Mouse (Mus musculus) embryonic facial prominence, embryonic 13.5 days (tissue): ENCODE data around the gene Pmepa1. TPM values are rescaled to one million over a fixed set of nuclear protein-coding genes. Genes with fewer than 3 reads are reported as not detected.

Experiments
- ATAC-seq: fragments of 200-750 bp; cut with Nextera tagmentation; 2 replicates; pipeline ENCODE4 v1.8.0; 2017; ENCODE audit warnings: low read depth; ENCODE audit not compliant: insufficient number of reproducible peaks, insufficient read depth, low FRiP score, low TSS enrichment
- H3K27ac ChIP-seq: fragments of 300-500 bp; sonication (generic); 2 replicates; pipeline ENCODE4 v1.5.1; 2015; ENCODE audit warnings: moderate library complexity, mild to moderate bottlenecking, inconsistent platforms
- H3K27me3 ChIP-seq: fragments of 300-500 bp; sonication (generic); 2 replicates; pipeline ENCODE4 v1.6.1; 2015; ENCODE audit warnings: mild to moderate bottlenecking, inconsistent platforms
- H3K36me3 ChIP-seq: fragments of 300-500 bp; sonication (generic); 2 replicates; pipeline ENCODE4 v1.6.1; 2015; ENCODE audit warnings: mild to moderate bottlenecking, inconsistent platforms
- H3K4me1 ChIP-seq: fragments of 300-500 bp; sonication (generic); 2 replicates; pipeline ENCODE4 v1.6.1; 2015; ENCODE audit warnings: inconsistent platforms
- H3K4me2 ChIP-seq: fragments of 300-500 bp; sonication (generic); 2 replicates; pipeline ENCODE4 v1.6.1; 2015; ENCODE audit warnings: moderate library complexity, mild to moderate bottlenecking, inconsistent platforms
- H3K4me3 ChIP-seq: fragments of 300-500 bp; sonication (generic); 2 replicates; pipeline ENCODE4 v1.5.1; 2015; ENCODE audit warnings: mild to moderate bottlenecking, inconsistent platforms
- H3K9ac ChIP-seq: fragments of 300-500 bp; sonication (generic); 2 replicates; pipeline ENCODE4 v1.6.1; 2015; ENCODE audit warnings: mild to moderate bottlenecking, inconsistent platforms
- H3K9me3 ChIP-seq: fragments of 300-500 bp; sonication (generic); 2 replicates; pipeline ENCODE4 v1.6.1; 2016; ENCODE audit warnings: inconsistent platforms
- WGBS: fragments of 180-500 bp; shearing (Covaris S2); methylation state at CpG from one replicate; pipeline ENCODE4 v1.1.7; 2015; ENCODE audit warnings: mixed read lengths; 5-methylcytosine and 5-hydroxymethylcytosine counted together
- polyA plus RNA-seq: library from polyadenylated mRNA; unstranded; fragments of >200 nt; fragmentation: Nextera tagmentation; extraction: Ambion mirVana; gene quantifications from 2 replicates; pipeline ENCODE4 v1.2.1, GENCODE M21; 2015

The Pmepa1 gene
- polyA plus RNA-seq, 1 experiment from 2014 or later = 6.3 TPM

- Histone ChIP-seq H3K4me3 (no peak overlapping the region), H3K4me2 (peak overlapping the region; percentile 11; the same call in 1 of the 2 replicates), H3K9ac (no peak overlapping the region), H3K27me3 (no peaks in the 10 kb centered on the region), H3K27ac (peak overlapping the region; percentile 39; the same call in 1 of the 2 replicates), H3K4me1 (peaks cover 97% of the 10 kb centered on the region), H3K9me3 (no peaks in the 10 kb centered on the region), H3K36me3 (no peaks in the 10 kb centered on the region)
- no peak for ATAC-seq
- 19% methylated on average over 9 of the region's 9 CpGs for WGBS
Observed at GRCm38 (mm10) chr2:173251675-173252074, 24.7 kb downstream of the Pmepa1 start.

GRCm38 (mm10) chr2:173251133-173251532, 25.2 kb downstream of the Pmepa1 start:
- H3K36me3 ChIP-seq = no peaks in the 10 kb centered on the region
- H3K27me3 ChIP-seq = no peaks in the 10 kb centered on the region
- peaks cover 97% of the 10 kb centered on the region for H3K4me1 ChIP-seq
- peak overlapping the region; percentile 39; the same call in 1 of the 2 replicates for H3K27ac ChIP-seq
- peak overlapping the region; percentile 44; the same call in 1 of the 2 replicates for H3K9ac ChIP-seq
- 59% methylated on average over 7 of the region's 7 CpGs for WGBS
- no peaks in the 10 kb centered on the region for H3K9me3 ChIP-seq
- H3K4me3 ChIP-seq = no peak overlapping the region
- peak overlapping the region; percentile 11; the same call in 1 of the 2 replicates for H3K4me2 ChIP-seq
- no peak for ATAC-seq

- no peak overlapping the region for H3K4me3 ChIP-seq
- no peak overlapping the region for H3K4me2 ChIP-seq
- H3K4me1 ChIP-seq = peaks cover 97% of the 10 kb centered on the region
- H3K27ac ChIP-seq = peak overlapping the region; percentile 3; the same call in 1 of the 2 replicates
- H3K9me3 ChIP-seq = no peaks in the 10 kb centered on the region
- no peaks in the 10 kb centered on the region for H3K27me3 ChIP-seq
- no peak for ATAC-seq
- WGBS = 47% methylated on average over 2 of the region's 2 CpGs
- no peak overlapping the region for H3K9ac ChIP-seq
- no peaks in the 10 kb centered on the region for H3K36me3 ChIP-seq
Observed at GRCm38 (mm10) chr2:173250411-173250810, 25.9 kb downstream of the Pmepa1 start.

DNA sequence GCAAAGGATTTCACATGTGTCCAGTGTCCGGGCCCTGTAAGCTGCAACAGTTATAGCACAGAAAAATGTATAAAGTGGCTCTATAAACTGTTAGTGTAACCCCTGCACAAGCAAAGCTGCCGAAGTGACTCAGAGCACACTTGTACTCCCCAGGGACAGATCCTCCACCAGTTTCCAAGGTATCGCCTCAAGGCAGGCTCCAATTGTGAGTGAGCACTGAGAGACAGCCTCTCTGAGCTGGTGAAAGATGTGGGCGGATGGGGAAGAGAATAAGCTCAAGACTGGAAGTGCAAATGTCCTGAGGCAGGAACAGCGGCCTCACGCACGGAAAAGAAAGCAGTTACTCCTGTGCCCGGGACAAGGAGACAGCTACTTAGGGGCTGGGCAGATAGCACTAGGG, 26.4 kb downstream of the Pmepa1 start:
- no peak overlapping the region for H3K4me2 ChIP-seq
- no peaks in the 10 kb centered on the region for H3K9me3 ChIP-seq
- no peaks in the 10 kb centered on the region for H3K36me3 ChIP-seq
- WGBS = 56% methylated on average over 8 of the region's 8 CpGs
- no peak overlapping the region for H3K4me3 ChIP-seq
- no peak for ATAC-seq
- peak overlapping the region; percentile 3; the same call in 1 of the 2 replicates for H3K27ac ChIP-seq
- H3K27me3 ChIP-seq = no peaks in the 10 kb centered on the region
- H3K9ac ChIP-seq = no peak overlapping the region
- peaks cover 96% of the 10 kb centered on the region for H3K4me1 ChIP-seq

DNA sequence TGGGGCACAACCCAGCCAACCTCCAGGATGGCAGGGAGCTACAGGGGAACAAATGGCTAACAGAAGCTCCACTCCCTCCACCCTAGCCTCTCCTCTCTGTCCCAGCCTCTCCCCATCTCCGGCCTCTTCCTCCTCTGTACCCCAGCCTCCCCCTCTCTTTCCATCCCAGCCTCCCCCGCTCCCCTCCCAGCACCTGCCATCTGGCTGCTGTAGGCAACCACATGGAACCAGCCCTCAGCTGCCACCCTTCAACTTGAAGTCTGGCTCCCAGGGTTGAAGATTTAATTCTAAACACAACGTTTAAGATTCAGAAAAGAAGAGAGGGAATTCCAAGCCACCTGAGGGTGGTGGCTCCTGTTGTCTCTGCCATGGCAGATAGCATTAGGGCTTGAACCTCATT, 26.9 kb downstream of the Pmepa1 start:
- Histone ChIP-seq H3K4me1 (peaks cover 94% of the 10 kb centered on the region), H3K36me3 (no peaks in the 10 kb centered on the region), H3K4me2 (no peak overlapping the region), H3K4me3 (no peak overlapping the region), H3K27ac (no peak overlapping the region), H3K9ac (no peak overlapping the region), H3K9me3 (no peaks in the 10 kb centered on the region), H3K27me3 (no peaks in the 10 kb centered on the region)
- ATAC-seq = no peak
- 42% methylated on average over 3 of the region's 3 CpGs for WGBS

DNA sequence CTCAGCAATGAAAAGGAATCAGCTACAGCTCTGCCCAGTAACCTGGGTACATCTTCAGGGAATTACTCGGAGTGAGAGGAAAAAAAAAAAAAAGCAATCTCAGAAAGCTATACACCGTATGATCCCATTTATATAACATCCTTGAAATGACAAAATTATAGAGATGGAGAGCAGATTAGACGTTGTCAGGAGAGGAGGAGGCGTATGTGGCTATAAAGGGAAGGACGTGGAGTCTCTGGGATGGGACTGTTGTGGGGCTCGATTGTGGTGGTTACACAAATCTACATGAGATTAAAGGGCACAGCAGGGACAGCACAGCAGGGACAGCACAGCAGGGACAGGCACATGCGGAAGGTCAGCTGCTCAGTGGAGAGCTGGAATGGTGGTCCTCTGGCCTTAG, 27.5 kb downstream of the Pmepa1 start:
- H3K27me3 ChIP-seq = no peaks in the 10 kb centered on the region
- H3K27ac ChIP-seq = no peak overlapping the region
- H3K4me3 ChIP-seq = no peak overlapping the region
- 70% methylated on average over 7 of the region's 7 CpGs for WGBS
- H3K9me3 ChIP-seq = no peaks in the 10 kb centered on the region
- no peak for ATAC-seq
- no peak overlapping the region for H3K4me2 ChIP-seq
- H3K36me3 ChIP-seq = no peaks in the 10 kb centered on the region
- no peak overlapping the region for H3K9ac ChIP-seq
- peaks cover 90% of the 10 kb centered on the region for H3K4me1 ChIP-seq

DNA sequence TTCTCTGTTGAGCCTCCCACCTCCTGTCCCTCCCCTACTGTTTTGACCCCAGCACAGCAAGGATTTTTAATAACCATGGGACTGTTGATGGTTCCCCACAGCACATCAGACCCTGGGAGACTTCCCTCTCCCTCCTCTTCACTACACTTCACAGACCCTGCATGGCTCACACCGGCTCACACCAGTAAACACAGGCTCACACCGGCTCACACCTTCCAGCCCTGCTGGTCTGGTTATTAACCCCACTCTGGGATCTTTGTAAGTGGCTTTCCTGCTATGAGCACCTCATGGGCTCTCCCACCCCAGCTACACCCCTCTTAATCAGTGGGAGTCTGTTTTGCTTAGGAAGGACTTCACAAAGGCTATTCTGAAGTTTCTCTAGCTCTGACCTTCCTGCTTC, 28.4 kb downstream of the Pmepa1 start:
- Histone ChIP-seq H3K4me1 (peaks cover 89% of the 10 kb centered on the region), H3K4me3 (no peak overlapping the region), H3K9ac (no peak overlapping the region), H3K27me3 (no peaks in the 10 kb centered on the region), H3K27ac (0 out of 2 replicates have a peak overlapping the region, but pooled peaks have one; percentile 18), H3K9me3 (no peaks in the 10 kb centered on the region), H3K4me2 (no peak overlapping the region), H3K36me3 (no peaks in the 10 kb centered on the region)
- WGBS = 49% methylated on average over 2 of the region's 2 CpGs
- ATAC-seq = no peak

DNA sequence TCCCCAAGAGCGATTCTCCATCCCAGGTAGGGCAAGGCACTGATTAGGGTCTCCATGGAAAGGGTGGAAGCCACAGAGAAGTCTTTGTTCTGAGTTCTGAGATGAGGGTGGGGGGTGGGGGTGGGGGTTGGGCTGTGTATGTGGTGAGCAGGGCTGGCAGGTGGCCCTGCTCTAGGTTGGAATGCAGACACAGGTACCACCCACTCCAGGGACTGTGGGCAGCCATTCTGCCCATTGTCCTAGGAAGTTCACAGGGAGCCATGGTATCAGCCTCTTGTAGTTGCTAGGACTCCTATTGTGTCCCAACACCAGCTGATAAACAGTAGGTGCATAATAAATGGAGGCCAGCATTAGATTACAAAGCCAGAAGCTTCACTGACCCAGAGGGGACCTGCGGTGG, 29.1 kb downstream of the Pmepa1 start:
- ATAC-seq = no peak
- H3K4me1 ChIP-seq = peaks cover 88% of the 10 kb centered on the region
- H3K4me2 ChIP-seq = no peak overlapping the region
- H3K9ac ChIP-seq = no peak overlapping the region
- H3K9me3 ChIP-seq = no peaks in the 10 kb centered on the region
- no peaks in the 10 kb centered on the region for H3K27me3 ChIP-seq
- H3K27ac ChIP-seq = peak overlapping the region; percentile 33; the same call in 1 of the 2 replicates
- H3K36me3 ChIP-seq = no peaks in the 10 kb centered on the region
- H3K4me3 ChIP-seq = no peak overlapping the region
- WGBS = 15% methylated on average over 2 of the region's 2 CpGs

GRCm38 (mm10) chr2:173246688-173247087, 29.6 kb downstream of the Pmepa1 start:
- H3K9ac ChIP-seq = no peak overlapping the region
- H3K36me3 ChIP-seq = no peaks in the 10 kb centered on the region
- H3K27ac ChIP-seq = peak overlapping the region; percentile 33; the same call in 1 of the 2 replicates
- 71% methylated on average over 8 of the region's 8 CpGs for WGBS
- no peaks in the 10 kb centered on the region for H3K27me3 ChIP-seq
- no peak for ATAC-seq
- no peak overlapping the region for H3K4me2 ChIP-seq
- H3K4me1 ChIP-seq = peaks cover 84% of the 10 kb centered on the region
- H3K9me3 ChIP-seq = no peaks in the 10 kb centered on the region
- H3K4me3 ChIP-seq = no peak overlapping the region

GRCm38 (mm10) chr2:173245258-173245657, 31.1 kb downstream of the Pmepa1 start:
- H3K27ac ChIP-seq = no peak overlapping the region
- H3K27me3 ChIP-seq = no peaks in the 10 kb centered on the region
- WGBS = 79% methylated on average over 20 of the region's 20 CpGs
- no peak for ATAC-seq
- no peak overlapping the region for H3K4me3 ChIP-seq
- H3K4me1 ChIP-seq = peaks cover 78% of the 10 kb centered on the region
- no peaks in the 10 kb centered on the region for H3K9me3 ChIP-seq
- 0 out of 2 replicates have a peak, but pooled peaks cover 4% of the 10 kb centered on the region for H3K36me3 ChIP-seq
- H3K9ac ChIP-seq = no peak overlapping the region
- H3K4me2 ChIP-seq = no peak overlapping the region

- 68% methylated on average over 3 of the region's 3 CpGs for WGBS
- H3K9ac ChIP-seq = no peak overlapping the region
- H3K27me3 ChIP-seq = no peaks in the 10 kb centered on the region
- no peaks in the 10 kb centered on the region for H3K9me3 ChIP-seq
- H3K4me1 ChIP-seq = peaks cover 72% of the 10 kb centered on the region
- no peak overlapping the region for H3K4me3 ChIP-seq
- H3K36me3 ChIP-seq = 0 out of 2 replicates have a peak, but pooled peaks cover 4% of the 10 kb centered on the region
- no peak overlapping the region for H3K4me2 ChIP-seq
- no peak overlapping the region for H3K27ac ChIP-seq
- ATAC-seq = no peak
Observed at GRCm38 (mm10) chr2:173244108-173244507, 32.2 kb downstream of the Pmepa1 start.

GRCm38 (mm10) chr2:173243616-173244015, 32.7 kb downstream of the Pmepa1 start:
- Histone ChIP-seq H3K4me2 (no peak overlapping the region), H3K4me1 (peaks cover 74% of the 10 kb centered on the region), H3K4me3 (no peak overlapping the region), H3K27ac (no peak overlapping the region), H3K27me3 (no peaks in the 10 kb centered on the region), H3K36me3 (0 out of 2 replicates have a peak, but pooled peaks cover 4% of the 10 kb centered on the region), H3K9ac (no peak overlapping the region), H3K9me3 (no peaks in the 10 kb centered on the region)
- WGBS = 80% methylated on average over 9 of the region's 9 CpGs
- no peak for ATAC-seq
